In the genomic region with DNA sequence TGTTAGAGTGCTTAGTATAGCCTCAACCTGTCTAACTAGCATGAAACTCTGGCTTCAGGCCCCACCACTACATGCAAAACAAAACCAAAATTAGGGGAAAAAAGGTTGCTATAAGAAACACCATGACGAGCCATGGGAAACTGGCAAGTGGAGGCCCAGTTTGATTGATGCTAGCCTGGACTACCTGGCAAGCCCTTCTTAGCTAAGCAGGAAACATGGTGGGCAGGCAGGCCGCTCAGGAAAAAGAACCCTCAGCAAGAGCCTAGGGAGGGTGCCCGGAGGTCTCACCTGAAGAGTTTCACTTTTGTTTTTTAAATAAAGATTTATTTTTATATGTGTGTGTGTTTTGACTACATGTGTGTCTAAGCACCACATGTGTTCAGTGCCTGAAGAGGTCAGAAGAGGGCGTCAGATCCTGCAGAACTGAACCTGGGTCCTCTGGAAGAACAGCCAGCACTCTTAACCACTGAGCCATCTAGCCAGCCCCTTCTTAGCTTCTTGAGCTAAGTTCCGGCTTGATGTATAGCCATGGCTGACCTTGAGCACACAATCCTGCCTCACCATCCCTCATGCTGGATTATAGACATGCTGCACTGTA, we compare ENCODE assay signal across 1 mouse cellular context.
TF ChIP-seq lines count a peak whose summit lies in the region.

No protein-coding gene starts in this region.

TF ChIP-seq in CH12.LX, 34 proteins besides CTCF, POLR2A, EP300 and RAD21 (continued from another document):
- TF ChIP-seq GABPA (IDR thresholded peaks at IDR 0.05; ENCODE audit: insufficient replicate concordance, low read depth, low read length) (no peak), ZMIZ1 (IDR thresholded peaks at IDR 0.05; ENCODE audit: low read depth, low read length) (no peak), E2F4 (IDR thresholded peaks at IDR 0.05; ENCODE audit: insufficient replicate concordance, low read depth, low read length) (no peak), IRF4 (IDR thresholded peaks at IDR 0.05; ENCODE audit: low read depth, low read length) (no peak), NELFE (IDR thresholded peaks at IDR 0.05; ENCODE audit: low read depth, low read length) (no peak), ZNF384 (IDR thresholded peaks at IDR 0.05; ENCODE audit: low read depth, low read length) (no peak), MAX (IDR thresholded peaks at IDR 0.05; ENCODE audit: low read length) (no peak), JUND (conservative IDR thresholded peaks at IDR 0.05; ENCODE audit: low read depth, low read length) (no peak), USF2 (conservative IDR thresholded peaks at IDR 0.05; ENCODE audit: low read depth, low read length) (no peak), ZKSCAN1 (IDR thresholded peaks at IDR 0.05; ENCODE audit: borderline replicate concordance, low read depth, low read length) (no peak), HCFC1 (IDR thresholded peaks at IDR 0.05; ENCODE audit: low read depth, low read length) (no peak), MEF2A (IDR thresholded peaks at IDR 0.05; ENCODE audit: borderline replicate concordance, low read depth, low read length) (no peak), JUN (IDR thresholded peaks at IDR 0.05; ENCODE audit: insufficient read depth, low read depth, low read length) (no peak), UBTF (IDR thresholded peaks at IDR 0.05; ENCODE audit: low read depth, low read length) (no peak), USF1 (IDR thresholded peaks at IDR 0.05; ENCODE audit: low read depth, low read length) (no peak), POLR2AphosphoS2 (IDR thresholded peaks at IDR 0.05; ENCODE audit: low read depth, low read length) (no peak), RCOR1 (conservative IDR thresholded peaks at IDR 0.05; ENCODE audit: low read depth, low read length) (no peak), MAZ (IDR thresholded peaks at IDR 0.05; ENCODE audit: low read depth, low read length) (no peak), ELF1 (IDR thresholded peaks at IDR 0.05; ENCODE audit: low read depth, low read length) (no peak), ETS1 (conservative IDR thresholded peaks at IDR 0.05; ENCODE audit: low read depth, low read length) (0 out of 2 replicates have a peak, but pooled peaks have one; percentile 13), TCF12 (IDR thresholded peaks at IDR 0.05; ENCODE audit: low read depth, low read length) (no peak), ZC3H11A (IDR thresholded peaks at IDR 0.05; ENCODE audit: low read depth, low read length) (no peak), MYC (IDR thresholded peaks at IDR 0.05; ENCODE audit: low read depth, low read length) (0 out of 2 replicates have a peak, but pooled peaks have one; percentile 16), SMC3 (IDR thresholded peaks at IDR 0.05; ENCODE audit: low read depth, low read length) (peak; percentile 47), CHD2 (IDR thresholded peaks at IDR 0.05; ENCODE audit: low read length) (no peak), MAFK (IDR thresholded peaks at IDR 0.05; ENCODE audit: insufficient replicate concordance, low read length) (no peak), PAX5 (IDR thresholded peaks at IDR 0.05; ENCODE audit: low read length) (no peak)
TF ChIP-seq in CH12.LX: peak in this region for 4.
